Mouse (Mus musculus): ENCODE results near the gene Syna. TPM values are rescaled to one million over a fixed set of nuclear protein-coding genes. Genes with fewer than 3 reads are reported as not detected.

Syna gene
- polyA plus RNA-seq, 1 experiment, result not detected

- no peak for TF ChIP-seq GATA1 (IDR thresholded peaks at IDR 0.05; ENCODE audit: low read length)
Observed at GRCm38 (mm10) chr5:134521806-134522205, 38.2 kb downstream of the Syna start.

GRCm38 (mm10) chr5:134521131-134521530, 38.8 kb downstream of the Syna start:
- no peak for TF ChIP-seq GATA1 (IDR thresholded peaks at IDR 0.05; ENCODE audit: low read length)

GRCm38 (mm10) chr5:134520120-134520519, 39.9 kb downstream of the Syna start:
- TF ChIP-seq GATA1 (IDR thresholded peaks at IDR 0.05; ENCODE audit: low read length), result no peak

- no peak for TF ChIP-seq GATA1 (IDR thresholded peaks at IDR 0.05; ENCODE audit: low read length)
Observed at GRCm38 (mm10) chr5:134519471-134519870, 40.5 kb downstream of the Syna start.

GRCm38 (mm10) chr5:134512086-134512485, 47.9 kb downstream of the Syna start:
- TF ChIP-seq GATA1 (IDR thresholded peaks at IDR 0.05; ENCODE audit: low read length), result no peak

GRCm38 (mm10) chr5:134510266-134510665, 49.7 kb downstream of the Syna start:
- TF ChIP-seq GATA1 (IDR thresholded peaks at IDR 0.05; ENCODE audit: low read length), result no peak

GRCm38 (mm10) chr5:134508965-134509364, 51.0 kb downstream of the Syna start:
- TF ChIP-seq GATA1 (IDR thresholded peaks at IDR 0.05; ENCODE audit: low read length), result no peak

Other genes with a start within 250 kb of the Syna start
- 290 and 408 TPM in 2 replicates for gene Gtf2i, start 245.4 kb downstream of the Syna start, polyA plus RNA-seq (2012)
- 0.95 and 1.6 TPM in 2 replicates for gene Gtf2ird1, start 103.5 kb downstream of the Syna start, polyA plus RNA-seq (2012)
- gene Clip2, start 7.7 kb downstream of the Syna start, polyA plus RNA-seq (2012), result 0.59 and 0.65 TPM in 2 replicates
- 56.3 and 65.0 TPM in 2 replicates for gene Rfc2, start 21.2 kb upstream of the Syna start, polyA plus RNA-seq (2012)
- 0.54 TPM in 1 of 2 replicates, not detected in the other for gene Lat2, start 54.9 kb upstream of the Syna start, polyA plus RNA-seq (2012)
- gene Eif4h, start 79.3 kb upstream of the Syna start, polyA plus RNA-seq (2012), result 348 and 404 TPM in 2 replicates
- 2.5 and 3.2 TPM in 2 replicates for gene Limk1, start 128.4 kb upstream of the Syna start, polyA plus RNA-seq (2012)
- not detected in 2 replicates for gene Eln, start 187.2 kb upstream of the Syna start, polyA plus RNA-seq (2012)